Mouse (Mus musculus) ES-CJ7 (cell line): ENCODE measurements at regions not wholly inside any gene's neighbourhood (a gene's known extent, or its start where the extent isn't known, plus 50 kb on each side); places are given as distances from the start of the nearest gene placed in this dataset.

Experiments used
- DNase-seq: peaks from one replicate; pipeline ENCODE4 v3.0.0; 2011; ENCODE audit warnings: low read depth, low spot score

- DNase-seq = no peak
Observed at GRCm38 (mm10) chr3:56590071-56590470, 406.6 kb upstream of the Nbea start.

DNA sequence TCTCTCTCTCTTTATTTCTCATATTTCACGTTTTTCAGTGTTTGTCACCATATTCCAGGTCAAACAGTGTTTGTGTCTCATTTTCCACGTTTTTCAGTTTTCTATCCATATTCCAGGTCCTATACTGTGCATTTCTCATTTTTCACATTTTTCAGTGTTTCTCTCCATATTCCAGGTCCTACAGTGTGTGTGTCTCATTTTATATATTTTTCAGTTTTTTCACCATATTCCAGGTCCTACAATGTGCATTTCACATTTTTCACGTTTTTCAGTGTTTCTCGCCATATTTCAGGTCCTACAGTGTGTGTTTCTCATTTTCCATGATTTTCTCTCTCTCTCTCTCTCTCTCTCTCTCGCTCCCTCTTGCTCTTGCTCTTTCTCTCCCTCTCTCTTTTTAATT is 391.9 kb upstream of the Nbea start:
- peak; percentile 17 for DNase-seq

DNA sequence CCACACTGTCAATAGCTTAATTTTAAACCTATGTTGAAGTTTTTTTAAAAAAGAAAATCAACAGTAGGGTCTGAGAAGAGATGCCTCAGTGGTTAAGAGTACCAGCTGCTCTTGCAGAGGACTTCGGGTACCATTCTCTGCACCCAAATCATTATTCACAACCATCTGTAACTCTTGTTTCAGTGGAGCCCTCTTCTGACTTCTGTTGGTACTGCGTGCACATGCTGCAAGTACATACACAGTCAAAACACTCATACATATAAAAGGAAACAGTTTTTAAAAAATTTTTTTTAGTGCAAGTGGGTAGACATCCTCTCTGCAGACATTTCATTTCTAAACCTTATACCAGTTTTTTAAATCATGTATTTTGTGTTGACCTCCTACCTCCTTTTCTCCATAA is 352.7 kb upstream of the Nbea start:
- DNase-seq = peak; percentile 48

GRCm38 (mm10) chr3:56504445-56504844 is 320.9 kb upstream of the Nbea start:
- no peak for DNase-seq

DNA sequence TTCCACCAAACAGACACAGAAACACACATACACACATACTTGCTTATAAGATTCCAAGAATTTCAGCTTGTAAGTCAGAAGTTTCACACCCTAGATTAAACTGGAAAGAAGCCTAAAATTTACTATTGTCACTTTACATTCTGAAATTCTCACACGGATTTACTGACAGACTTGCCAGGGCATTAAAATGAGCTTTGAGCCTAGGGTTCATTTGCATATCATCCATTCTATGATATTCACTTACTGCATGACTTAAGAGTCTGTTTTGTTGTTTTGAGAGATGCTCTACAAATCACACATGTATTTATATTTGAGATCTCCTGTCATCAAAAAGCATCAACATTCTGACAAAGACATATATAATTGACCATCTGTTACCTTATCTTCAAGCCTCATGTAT is 315.8 kb upstream of the Nbea start:
- no peak for DNase-seq

- no peak for DNase-seq
Observed at GRCm38 (mm10) chr3:56493937-56494336, 310.4 kb upstream of the Nbea start.

DNA sequence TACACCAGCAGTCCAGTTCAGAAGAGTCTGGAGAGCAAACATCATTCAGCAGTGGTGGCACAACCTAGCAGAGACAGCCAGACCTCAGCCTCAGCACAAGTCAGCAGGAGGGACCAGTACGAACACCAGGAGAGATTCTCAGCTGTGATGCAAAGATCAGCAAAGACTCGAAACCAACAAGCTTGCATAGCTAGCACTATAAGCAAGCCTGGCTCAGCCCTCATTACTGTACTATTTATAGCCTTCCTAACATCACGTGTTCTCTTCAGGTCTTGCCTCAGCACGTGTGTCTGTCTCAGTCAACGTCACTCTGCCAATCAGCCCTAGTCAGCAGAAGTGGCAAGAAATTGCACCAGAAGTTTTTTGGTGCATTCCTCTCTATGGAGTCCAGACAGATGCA is 305.7 kb upstream of the Nbea start:
- DNase-seq = no peak

- no peak for DNase-seq
Observed at GRCm38 (mm10) chr3:56485550-56486400, 302.3 kb upstream of the Nbea start.

GRCm38 (mm10) chr3:56484096-56484495 is 300.6 kb upstream of the Nbea start:
- no peak for DNase-seq

DNA sequence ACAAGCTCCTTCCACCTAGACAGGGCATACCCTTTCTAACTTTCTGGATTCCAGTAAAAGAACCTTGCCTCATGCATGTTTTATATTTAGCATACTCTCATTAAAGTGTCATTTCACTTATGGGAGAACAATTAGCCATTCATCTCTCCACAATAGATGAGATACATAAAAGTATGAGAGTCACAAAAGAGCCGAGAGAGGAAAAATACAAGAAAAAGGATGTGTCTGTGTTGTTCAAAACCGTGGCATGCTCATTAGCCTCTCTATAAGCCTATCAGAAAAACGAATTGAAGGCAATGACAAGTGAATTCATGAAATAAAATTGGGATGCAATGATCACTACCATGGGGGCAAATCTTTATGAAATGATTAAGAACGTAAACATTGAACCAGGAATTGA is 299.9 kb upstream of the Nbea start:
- DNase-seq = no peak

DNA sequence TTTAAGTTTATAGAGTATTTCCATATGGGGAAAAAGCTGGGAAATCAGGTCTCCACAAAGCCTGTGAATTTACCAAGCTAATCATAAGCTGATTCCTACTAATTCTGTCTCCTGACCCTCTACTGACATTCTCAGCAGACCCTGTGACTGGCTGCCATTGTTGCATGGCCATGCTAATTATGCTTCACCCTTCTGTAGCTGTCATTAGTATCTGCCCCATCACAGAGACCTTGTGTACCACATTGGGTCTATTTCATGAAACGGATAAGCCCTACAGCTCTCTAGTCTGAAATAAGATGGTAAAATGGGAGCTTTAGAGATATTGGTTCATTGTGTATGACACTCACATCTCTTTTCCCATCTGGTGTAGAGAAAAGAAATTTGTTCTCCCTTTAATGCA is 296.0 kb upstream of the Nbea start:
- DNase-seq = no peak

GRCm38 (mm10) chr3:56478544-56479140 is 295.1 kb upstream of the Nbea start:
- DNase-seq = no peak

DNA sequence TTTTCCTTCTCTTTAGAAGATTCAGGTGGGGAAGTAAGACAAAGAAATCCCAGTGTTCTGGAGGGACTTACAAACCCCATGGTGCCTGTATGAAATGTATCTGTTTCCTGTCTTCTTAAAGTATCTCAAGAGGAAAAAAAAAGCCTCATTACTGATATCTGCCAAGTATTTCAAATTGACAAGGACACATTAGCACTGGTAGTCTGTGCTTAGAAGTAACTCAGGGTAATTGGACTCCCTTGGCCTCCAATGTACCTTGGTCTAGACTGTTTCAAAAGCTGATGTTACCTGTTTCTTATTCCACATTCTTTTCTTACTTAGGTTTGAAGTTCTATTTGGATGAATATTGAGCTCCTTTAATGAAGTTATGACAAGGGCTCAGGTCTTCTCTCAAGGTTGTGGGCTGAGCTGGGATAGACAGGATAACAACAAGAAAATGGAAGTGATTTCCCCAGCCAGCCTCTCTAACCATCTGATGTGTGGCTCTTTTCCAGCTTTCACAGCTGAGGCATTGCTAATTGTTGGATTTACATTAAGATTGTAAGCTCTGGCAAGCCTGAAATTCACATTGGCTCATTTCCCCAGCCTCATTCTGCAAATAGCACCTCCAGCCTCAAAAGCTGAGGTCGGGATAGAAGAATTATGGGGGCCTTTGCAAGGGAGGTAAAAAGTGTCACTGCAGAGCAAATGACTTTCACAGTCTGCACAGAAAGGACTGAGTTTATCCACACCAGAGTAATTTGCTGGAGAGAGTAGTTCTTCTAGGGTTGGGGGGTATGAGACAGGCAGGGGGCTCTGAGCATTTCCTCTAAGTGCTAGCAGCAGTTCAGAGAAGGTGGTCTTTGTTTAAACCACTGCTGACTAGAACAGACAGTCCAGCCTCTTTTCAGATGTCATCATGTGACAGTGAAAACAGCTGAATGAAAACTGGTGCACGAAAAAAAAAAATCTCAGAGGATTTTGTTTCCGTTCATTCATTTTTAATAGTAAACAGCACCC is 292.3 kb upstream of the Nbea start:
- DNase-seq = no peak

DNA sequence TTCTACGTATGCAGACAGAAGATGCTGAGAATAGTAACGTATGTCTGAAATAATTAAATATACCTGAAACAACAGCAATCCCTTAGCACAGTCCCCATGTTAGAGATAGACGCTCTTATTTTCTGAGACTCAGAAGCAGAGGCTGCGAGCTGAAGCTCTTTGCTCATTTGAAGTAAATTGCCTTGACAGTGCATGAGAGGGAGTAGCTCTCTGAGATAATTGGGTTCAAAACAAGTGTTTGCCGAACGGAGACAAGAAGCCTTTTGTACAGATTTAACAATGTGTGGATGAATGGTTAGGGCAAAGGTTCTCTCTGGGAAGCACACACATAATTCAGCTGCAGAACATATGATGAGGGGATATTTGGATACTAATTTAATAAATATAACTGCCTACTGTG is 289.1 kb upstream of the Nbea start:
- DNase-seq = no peak

- DNase-seq = no peak
Observed at GRCm38 (mm10) chr3:56471823-56472222, 288.3 kb upstream of the Nbea start.

DNA sequence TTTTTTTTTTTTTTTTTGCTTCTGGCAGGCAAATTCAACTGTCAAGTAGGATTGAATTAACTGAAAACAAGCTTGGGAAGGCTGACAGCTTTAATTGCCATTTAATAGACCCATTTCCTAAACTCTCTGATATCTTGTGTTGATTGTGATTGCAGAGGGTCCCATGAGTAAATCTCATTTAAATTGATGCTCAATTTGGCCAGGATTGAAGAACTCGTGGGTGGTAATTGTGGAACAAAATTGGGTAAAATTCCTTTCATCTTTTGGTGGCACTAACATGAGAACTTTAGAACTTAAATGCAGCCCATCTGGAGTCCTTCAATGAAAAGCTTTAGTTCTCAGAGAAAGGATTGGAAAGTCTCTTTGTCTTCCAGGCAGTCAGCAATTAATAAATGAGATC is 287.7 kb upstream of the Nbea start:
- no peak for DNase-seq

GRCm38 (mm10) chr3:56457625-56458024 is 274.1 kb upstream of the Nbea start:
- DNase-seq = no peak

- no peak for DNase-seq
Observed at GRCm38 (mm10) chr3:56456317-56456716, 272.8 kb upstream of the Nbea start.

- no peak for DNase-seq
Observed at GRCm38 (mm10) chr3:56438900-56439299, 255.4 kb upstream of the Nbea start.

GRCm38 (mm10) chr3:56438020-56438747 is 254.7 kb upstream of the Nbea start:
- DNase-seq = no peak

GRCm38 (mm10) chr3:56437058-56437457 is 253.6 kb upstream of the Nbea start:
- peak; percentile 19 for DNase-seq
